Comparison of ENCODE assay signal across 8 mouse cellular contexts in the genomic region with DNA sequence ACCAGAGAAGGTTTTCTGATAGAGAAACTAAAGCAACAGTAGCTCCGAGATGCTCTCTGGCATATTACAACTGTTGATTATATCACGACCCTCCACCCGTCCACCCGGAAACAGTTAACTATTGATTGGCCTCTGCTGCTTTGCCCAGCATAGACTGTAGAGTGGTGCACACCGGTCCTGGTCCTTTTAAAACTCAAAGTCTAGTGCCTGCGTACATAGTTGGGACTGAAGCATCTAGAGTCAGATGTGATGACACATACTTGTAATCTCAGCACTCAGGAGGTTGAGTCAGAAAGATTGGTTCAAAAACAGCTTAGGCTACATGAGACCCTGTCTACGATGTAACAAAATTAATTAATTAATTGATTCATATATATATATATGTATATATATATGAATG. TPM values are rescaled to one million over a fixed set of nuclear protein-coding genes. Genes with fewer than 3 reads are reported as not detected.
DNase-seq lines count a peak whose midpoint lies in the region; ATAC-seq and TF ChIP-seq lines count a peak whose summit lies in the region.

No protein-coding gene starts in this region.

- H3K4me2 ChIP-seq in heart, embryonic 14.5 days (ENCODE audit: low read length), result peak overlapping the region; percentile 90
- peak overlapping the region; percentile 69 for H3K4me2 ChIP-seq in forebrain, postnatal 0 days (ENCODE audit: low read depth)

- no peak for DNase-seq in heart, adult 18-20 months
- no peak for DNase-seq in G1E (ENCODE audit: low spot score)
- no peak for DNase-seq in forebrain, postnatal 0 days
- DNase-seq in gastrocnemius, adult 8-10 months (ENCODE audit: low spot score in 2 of 2), result no peak
- no peak for DNase-seq in layer of hippocampus, adult 18-20 months (ENCODE audit: low spot score in 2 of 2)
- DNase-seq in thymus, postnatal 14 days, result no peak

- TF ChIP-seq CTCF in G1E (IDR thresholded peaks at IDR 0.05; ENCODE audit: low read depth, low read length), result no peak
- no peak for TF ChIP-seq CTCF in forebrain, postnatal 0 days (IDR thresholded peaks at IDR 0.05; ENCODE audit: low read depth)

- peaks cover 8% of the 10 kb centered on the region; the same call in 1 of the 2 replicates for H3K36me3 ChIP-seq in heart, embryonic 14.5 days (ENCODE audit: control insufficient read depth, insufficient read depth, low read length)
- H3K36me3 ChIP-seq in G1E (replicated peaks), result peaks cover 43% of the 10 kb centered on the region
- 0 out of 2 replicates have a peak, but pooled peaks cover 6% of the 10 kb centered on the region for H3K36me3 ChIP-seq in forebrain, postnatal 0 days (ENCODE audit: insufficient read depth)

- peak overlapping the region; percentile 82 for H3K9ac ChIP-seq in heart, embryonic 14.5 days (ENCODE audit: low read length)
- H3K9ac ChIP-seq in forebrain, postnatal 0 days, result peak overlapping the region; percentile 75

- peak overlapping the region in 1 of 2 experiments; percentile 65; a peak in 1 of 4 replicates for H3K27ac ChIP-seq in heart, embryonic 14.5 days (replicated peaks in 1 of 2; ENCODE audit: control insufficient read depth in 1 of 2, insufficient read depth in 1 of 2, low read depth in 2 of 2, low read length in 2 of 2)
- no peak overlapping the region for H3K27ac ChIP-seq in forebrain, postnatal 0 days (ENCODE audit: low read depth, low read length)

- H3K4me1 ChIP-seq in heart, embryonic 14.5 days (ENCODE audit: control insufficient read depth in 2 of 2, insufficient read depth in 2 of 2, low read length in 2 of 2), result peaks cover 0 to 15% of the 10 kb centered on the region in 2 experiments; a peak in 2 of 4 replicates
- peaks cover 41% of the 10 kb centered on the region for H3K4me1 ChIP-seq in G1E (ENCODE audit: insufficient read depth, low read depth, low read length)
- H3K4me1 ChIP-seq in forebrain, postnatal 0 days (ENCODE audit: insufficient read depth), result peaks cover 7% of the 10 kb centered on the region; the same call in 1 of the 2 replicates

- H3K4me3 ChIP-seq in heart, embryonic 14.5 days (ENCODE audit: control insufficient read depth in 1 of 2, insufficient read depth in 1 of 2, low read depth in 1 of 2, low read length in 2 of 2), result peak overlapping the region; percentile 83 to 88
- peak overlapping the region; percentile 87 for H3K4me3 ChIP-seq in G1E (ENCODE audit: low read depth, low read length)
- peak overlapping the region; percentile 71 for H3K4me3 ChIP-seq in forebrain, postnatal 0 days (ENCODE audit: low read depth, low read length)

- WGBS in heart, embryonic 14.5 days, result 10% methylated on average over 7 of the region's 7 CpGs
- 27% methylated on average over 7 of the region's 7 CpGs for WGBS in forebrain, postnatal 0 days

- no peak for ATAC-seq in heart, embryonic 14.5 days (ENCODE audit: insufficient number of reproducible peaks, insufficient read depth, low FRiP score, low read depth)
- ATAC-seq in G1E (ENCODE audit: extremely low read depth, insufficient number of reproducible peaks, low FRiP score, poor library complexity, severe bottlenecking), result no peak
- peak; percentile 37; the same call in 1 of the 2 replicates for ATAC-seq in forebrain, postnatal 0 days
- ATAC-seq in megakaryocyte progenitor cell, adult 5-6 weeks (replicated peaks; ENCODE audit: poor library complexity), result 0 out of 2 replicates have a peak, but pooled peaks have one; percentile 5

- no peaks in the 10 kb centered on the region for H3K27me3 ChIP-seq in heart, embryonic 14.5 days (ENCODE audit: control insufficient read depth, insufficient read depth, low read length)
- peaks cover 5% of the 10 kb centered on the region for H3K27me3 ChIP-seq in G1E (ENCODE audit: insufficient read depth, low read length)
- H3K27me3 ChIP-seq in forebrain, postnatal 0 days (ENCODE audit: insufficient read depth, low read length), result no peaks in the 10 kb centered on the region

- no peaks in the 10 kb centered on the region for H3K9me3 ChIP-seq in heart, embryonic 14.5 days (ENCODE audit: control insufficient read depth, low read length)
- H3K9me3 ChIP-seq in G1E (replicated peaks), result no peaks in the 10 kb centered on the region
- H3K9me3 ChIP-seq in forebrain, postnatal 0 days (ENCODE audit: low read length), result no peaks in the 10 kb centered on the region

RNA-seq across cellular contexts. Expression of a gene that starts 0.7 kb away (rescaled TPM):
- 19.0 and 22.0 TPM in 2 replicates for polyA plus RNA-seq in heart, embryonic 14.5 days (2014; fragmentation: Nextera tagmentation; extraction: Ambion mirVana)
- total RNA-seq in heart, adult 18-20 months (2021), result 10 to 100 TPM; 15.0 to 16.1 TPM
- total RNA-seq in G1E (2014; fragmentation: Nextera tagmentation), result 27.8 and 28.4 TPM in 2 replicates
- total RNA-seq in G1E (2017), result 22.0 and 22.8 TPM in 2 replicates
- polyA plus RNA-seq in G1E (2012), result 52.0 and 53.0 TPM in 2 replicates
- total RNA-seq in forebrain, postnatal 0 days (2014; rRNA removed), result 14.5 and 17.3 TPM in 2 replicates
- 12.0 and 14.3 TPM in 2 replicates for polyA plus RNA-seq in forebrain, postnatal 0 days (2015; fragmentation: Nextera tagmentation; extraction: Ambion mirVana)
- 15.3 and 19.6 TPM in 2 replicates for total RNA-seq in megakaryocyte progenitor cell, adult 5-6 weeks (2015)
- 16.2 and 23.7 TPM in 2 replicates for total RNA-seq in megakaryocyte progenitor cell, adult 5-6 weeks (2017)
- total RNA-seq in gastrocnemius, adult 8-10 months (2022), result 10 to 100 TPM; 15.6 to 18.7 (median 16.5) TPM
- 10 to 100 TPM; 23.3 to 26.7 TPM for total RNA-seq in layer of hippocampus, adult 18-20 months (2021)

RNA-seq across cellular contexts. Expression of a gene that starts 18.4 kb away (rescaled TPM):
- polyA plus RNA-seq in heart, embryonic 14.5 days (2014; fragmentation: Nextera tagmentation; extraction: Ambion mirVana), result not detected in 2 replicates
- total RNA-seq in heart, adult 18-20 months (2021), result not detected
- total RNA-seq in G1E (2014; fragmentation: Nextera tagmentation) (not detected in 2 replicates), G1E (2017) (not detected in 2 replicates)
- not detected in 2 replicates for polyA plus RNA-seq in G1E (2012)
- total RNA-seq in forebrain, postnatal 0 days (2014; rRNA removed), result not detected in 2 replicates
- not detected in 2 replicates for polyA plus RNA-seq in forebrain, postnatal 0 days (2015; fragmentation: Nextera tagmentation; extraction: Ambion mirVana)
- total RNA-seq in megakaryocyte progenitor cell, adult 5-6 weeks (2015), result not detected in 2 replicates
- total RNA-seq in megakaryocyte progenitor cell, adult 5-6 weeks (2017), result not detected in 2 replicates
- not detected for total RNA-seq in gastrocnemius, adult 8-10 months (2022)
- total RNA-seq in layer of hippocampus, adult 18-20 months (2021), result not detected

RNA-seq across cellular contexts. Expression of a gene that starts 43.6 kb away (rescaled TPM):
- polyA plus RNA-seq in heart, embryonic 14.5 days (2014; fragmentation: Nextera tagmentation; extraction: Ambion mirVana), result 24.6 and 25.5 TPM in 2 replicates
- 10 to 100 TPM; 47.4 to 49.0 TPM for total RNA-seq in heart, adult 18-20 months (2021)
- total RNA-seq in G1E (2014; fragmentation: Nextera tagmentation) (56.1 and 68.9 TPM in 2 replicates), G1E (2017) (81.4 and 81.9 TPM in 2 replicates)
- 21.7 and 26.4 TPM in 2 replicates for polyA plus RNA-seq in G1E (2012)
- total RNA-seq in forebrain, postnatal 0 days (2014; rRNA removed), result 81.6 and 93.4 TPM in 2 replicates
- 21.4 and 28.4 TPM in 2 replicates for polyA plus RNA-seq in forebrain, postnatal 0 days (2015; fragmentation: Nextera tagmentation; extraction: Ambion mirVana)
- 31.2 and 32.4 TPM in 2 replicates for total RNA-seq in megakaryocyte progenitor cell, adult 5-6 weeks (2015)
- 54.5 and 59.0 TPM in 2 replicates for total RNA-seq in megakaryocyte progenitor cell, adult 5-6 weeks (2017)
- 10 to 100 TPM; 45.9 to 59.7 (median 51.7) TPM for total RNA-seq in gastrocnemius, adult 8-10 months (2022)
- 10 to 100 TPM; 69.1 to 71.2 TPM for total RNA-seq in layer of hippocampus, adult 18-20 months (2021)

Comparison
In these comparisons a context has a peak if more than half of its experiments do, and no peak if none do; other contexts are left out.
1. ATAC-seq: peak in forebrain, postnatal 0 days (single experiment) and megakaryocyte progenitor cell, adult 5-6 weeks (single experiment); none in heart, embryonic 14.5 days (single experiment) and G1E (single experiment).
2. Peak in every context shown above with its lines, with median percentiles within 50 percentile points of each other: H3K4me3 ChIP-seq.